Mouse (Mus musculus) liver, embryonic 14.5 days (tissue): ENCODE measurements around the gene Acbd4. TPM values are rescaled to one million over a fixed set of nuclear protein-coding genes. Genes with fewer than 3 reads are reported as not detected.

Experiments used
- ATAC-seq: fragments of 200-750 bp; cut with Nextera tagmentation; 2 replicates; pipeline ENCODE4 v1.8.0; 2017; ENCODE audit warnings: moderate number of reproducible peaks, mild to moderate bottlenecking, moderate library complexity; ENCODE audit not compliant: insufficient read depth
- DNase-seq, 3 experiments: peaks; one replicate each; pipeline ENCODE4 v3.0.0-alpha.2; 2012 to 2013; ENCODE audit warnings: low read depth in 3 of 3, low spot score in 3 of 3
- H3K27ac ChIP-seq: fragments of 300-500 bp; sonication (generic); 2 replicates; pipeline ENCODE4 v1.5.1; 2014; ENCODE audit warnings: moderate library complexity, mild to moderate bottlenecking, control low read depth, inconsistent platforms
- H3K27me3 ChIP-seq: fragments of 300-500 bp; sonication (generic); 2 replicates; pipeline ENCODE4 v1.6.1; 2014; ENCODE audit warnings: mild to moderate bottlenecking, low read length, moderate library complexity; ENCODE audit not compliant: control insufficient read depth, insufficient read depth
- H3K36me3 ChIP-seq: fragments of 300-500 bp; sonication (generic); replicated peaks from 2 replicates; pipeline ENCODE4 v1.6.1; 2014; ENCODE audit warnings: low read depth; ENCODE audit not compliant: control insufficient read depth, insufficient read depth
- H3K4me1 ChIP-seq, 2 experiments: fragments of 200-500 bp in 1 of 2; fragments of 300-500 bp in 1 of 2; sonication (generic) in 1 of 2; replicated peaks; 2 replicates each; pipeline ENCODE4 v1.6.1; 2012 to 2014; ENCODE audit warnings: antibody characterized with exemption in 1 of 2, inconsistent platforms in 1 of 2, low read length in 1 of 2; ENCODE audit not compliant: control insufficient read depth in 2 of 2, insufficient read depth in 2 of 2
- H3K4me2 ChIP-seq: fragments of 300-500 bp; sonication (generic); 2 replicates; pipeline ENCODE4 v1.6.1; 2014; ENCODE audit warnings: low read depth, mild to moderate bottlenecking, control low read depth, moderate library complexity
- H3K4me3 ChIP-seq, 2 experiments: fragments of 200-500 bp in 1 of 2; fragments of 300-500 bp in 1 of 2; sonication (generic) in 1 of 2; 2 replicates each; pipeline ENCODE4 v1.5.1; 2012 to 2014; ENCODE audit warnings: low read depth in 2 of 2, low read length in 2 of 2, mild to moderate bottlenecking in 2 of 2, control low read depth in 1 of 2, inconsistent platforms in 1 of 2, moderate library complexity in 1 of 2; ENCODE audit not compliant: insufficient read depth in 1 of 2
- H3K9ac ChIP-seq: fragments of 300-500 bp; sonication (generic); replicated peaks from 2 replicates; pipeline ENCODE4 v1.6.1; 2014; ENCODE audit warnings: mild to moderate bottlenecking, control low read depth, moderate library complexity
- H3K9me3 ChIP-seq: fragments of 300-500 bp; sonication (generic); 2 replicates; pipeline ENCODE4 v1.6.1; 2016; ENCODE audit warnings: low read length, mixed read lengths; ENCODE audit not compliant: control insufficient read depth
- CTCF ChIP-seq: IDR thresholded peaks from 2 replicates; pipeline ENCODE4 v1.5.1; 2016; ENCODE audit warnings: antibody characterized with exemption, low read depth, control low read depth
- EP300 ChIP-seq: IDR thresholded peaks from 2 replicates; pipeline ENCODE4 v1.6.1; 2016; ENCODE audit warnings: antibody characterized with exemption, low read depth
- WGBS: fragments of 180-500 bp; shearing (Covaris S2); extraction: QIAGEN DNeasy Blood & Tissue Kit; methylation state at CpG from one replicate; pipeline ENCODE4 v1.1.7; 2014; ENCODE audit not compliant: insufficient replicate concordance; 5-methylcytosine and 5-hydroxymethylcytosine counted together
- polyA plus RNA-seq, 2 experiments: library from polyadenylated mRNA; depleted of rRNA in 1 of 2; stranded (reverse) in 1 of 2; unstranded in 1 of 2; fragments of >200 nt; fragmentation: Nextera tagmentation in 1 of 2; extraction: Ambion mirVana in 1 of 2; gene quantifications; 2 replicates each; pipeline versions ENCODE4 v1.2.1 to v1.2.3; 2012 to 2014

The Acbd4 gene
- polyA plus RNA-seq, 2 experiments = 27.3 to 49.7 TPM

GRCm38 (mm10) chr11:103116008-103116818, 14.7 kb downstream of the Acbd4 start, which contains the start of gene Hexim1:
Gene Hexim1 (plus strand): TSS chr11:103116231.
- WGBS = under 1% methylated on average over 53 of the region's 53 CpGs
- peak; percentile 91 for ATAC-seq
- peak within 1 kb of the TSS; percentile 86 to 91 for H3K4me3 ChIP-seq
- no peaks in the 10 kb centered on the region for H3K36me3 ChIP-seq
- no peaks in the 10 kb centered on the region for H3K9me3 ChIP-seq
- peak within 1 kb of the TSS; percentile 88 for H3K9ac ChIP-seq
- DNase-seq = peak; percentile 99 to 100 (median 99)
- H3K27ac ChIP-seq = peak within 1 kb of the TSS; percentile 90
- H3K4me2 ChIP-seq = peak within 1 kb of the TSS; percentile 100
- TF ChIP-seq EP300 (no peak), CTCF (no peak)
- H3K4me1 ChIP-seq = peaks cover 17 to 23% of the 10 kb centered on the region in 2 experiments
- no peaks in the 10 kb centered on the region; the same call in 1 of the 2 replicates for H3K27me3 ChIP-seq

DNA sequence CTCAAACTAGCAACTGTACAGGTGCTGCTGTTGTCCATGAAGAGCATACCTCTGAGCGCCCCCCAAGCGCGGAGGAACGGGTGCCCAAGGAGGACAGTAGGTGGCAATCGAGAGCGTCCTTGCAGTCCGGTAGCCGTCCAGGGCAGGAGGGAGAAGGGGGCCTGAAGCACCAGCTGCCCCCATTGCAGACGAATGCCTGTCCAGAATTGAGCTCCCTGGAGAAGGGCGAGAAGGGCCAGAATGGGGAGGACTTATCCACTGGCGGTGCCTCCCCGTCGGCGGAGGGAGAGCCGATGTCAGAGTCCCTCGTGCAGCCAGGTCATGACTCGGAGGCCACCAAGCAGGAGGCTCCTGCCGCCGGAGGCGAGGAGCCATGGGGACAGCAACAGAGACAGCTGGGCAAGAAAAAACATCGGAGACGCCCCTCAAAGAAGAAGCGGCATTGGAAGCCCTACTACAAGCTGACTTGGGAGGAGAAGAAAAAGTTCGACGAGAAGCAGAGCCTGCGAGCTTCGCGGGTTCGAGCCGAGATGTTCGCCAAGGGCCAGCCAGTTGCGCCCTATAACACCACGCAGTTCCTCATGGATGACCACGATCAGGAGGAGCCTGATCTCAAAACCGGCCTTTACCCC, 15.6 kb downstream of the Acbd4 start:
- H3K36me3 ChIP-seq = no peaks in the 10 kb centered on the region
- peak in 2 of 3 experiments; percentile 64 to 68 for DNase-seq
- H3K27me3 ChIP-seq = no peaks in the 10 kb centered on the region; the same call in 1 of the 2 replicates
- peak overlapping the region; percentile 86 to 91 for H3K4me3 ChIP-seq
- under 1% methylated on average over 35 of the region's 35 CpGs for WGBS
- H3K4me1 ChIP-seq = peaks cover 17% of the 10 kb centered on the region in 2 experiments
- TF ChIP-seq EP300 = no peak
- peak; percentile 94 for TF ChIP-seq CTCF
- H3K27ac ChIP-seq = peak overlapping the region; percentile 83
- peak overlapping the region; percentile 100 for H3K4me2 ChIP-seq
- H3K9me3 ChIP-seq = no peaks in the 10 kb centered on the region
- H3K9ac ChIP-seq = peak overlapping the region; percentile 88
- peak; percentile 14; the same call in 1 of the 2 replicates for ATAC-seq

DNA sequence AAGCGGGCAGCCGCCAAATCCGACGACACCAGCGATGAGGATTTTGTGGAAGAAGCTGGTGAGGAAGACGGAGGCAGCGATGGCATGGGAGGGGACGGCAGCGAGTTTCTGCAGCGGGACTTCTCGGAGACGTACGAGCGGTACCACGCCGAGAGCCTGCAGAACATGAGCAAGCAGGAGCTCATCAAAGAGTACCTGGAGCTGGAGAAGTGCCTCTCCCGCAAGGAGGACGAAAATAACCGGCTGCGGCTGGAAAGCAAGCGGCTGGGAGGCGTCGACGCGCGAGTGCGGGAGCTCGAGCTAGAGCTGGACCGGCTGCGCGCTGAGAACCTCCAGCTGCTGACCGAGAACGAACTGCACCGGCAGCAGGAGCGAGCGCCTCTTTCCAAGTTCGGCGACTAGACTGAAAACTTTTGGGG, 16.1 kb downstream of the Acbd4 start:
- TF ChIP-seq CTCF (no peak), EP300 (no peak)
- ATAC-seq (no peak), DNase-seq (no peak)
- Histone ChIP-seq H3K9ac (peak overlapping the region; percentile 88), H3K27ac (no peak overlapping the region), H3K36me3 (no peaks in the 10 kb centered on the region), H3K9me3 (no peaks in the 10 kb centered on the region), H3K4me2 (peak overlapping the region; percentile 100), H3K4me3 (peak overlapping the region; percentile 86 to 91), H3K27me3 (no peaks in the 10 kb centered on the region; the same call in 1 of the 2 replicates), H3K4me1 (peaks cover 12 to 15% of the 10 kb centered on the region in 2 experiments)
- under 1% methylated on average over 38 of the region's 38 CpGs for whole genome bisulfite sequencing

DNA sequence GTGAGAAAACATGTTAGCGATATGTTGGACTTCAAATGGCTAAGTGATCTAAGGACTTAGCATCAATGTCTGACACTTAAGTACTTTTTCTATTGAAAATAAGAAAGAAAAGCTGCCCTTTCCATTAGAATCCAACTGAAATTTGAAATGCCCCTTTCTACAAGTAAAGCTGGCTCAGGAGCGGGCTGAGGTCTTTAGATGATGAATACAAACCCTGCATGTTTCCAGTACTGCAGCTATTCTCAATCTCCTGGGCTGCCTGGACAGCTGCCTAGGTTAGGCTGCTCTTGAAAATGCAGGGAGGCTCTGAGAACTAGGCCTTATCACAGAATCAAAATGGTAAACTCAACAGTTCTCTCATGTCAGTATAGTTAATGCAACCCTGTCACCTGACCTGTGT, 17.4 kb downstream of the Acbd4 start:
- Histone ChIP-seq H3K27me3 (no peaks in the 10 kb centered on the region), H3K4me3 (peak overlapping the region in 1 of 2 experiments; percentile 86; a peak in 2 of 4 replicates), H3K27ac (no peak overlapping the region), H3K4me1 (peaks cover 10 to 15% of the 10 kb centered on the region in 2 experiments), H3K36me3 (no peaks in the 10 kb centered on the region), H3K9me3 (no peaks in the 10 kb centered on the region), H3K9ac (no peak overlapping the region), H3K4me2 (peak overlapping the region; percentile 100)
- TF ChIP-seq EP300 (no peak), CTCF (no peak)
- 87% methylated on average over 2 of the region's 2 CpGs for WGBS
- ATAC-seq (no peak), DNase-seq (no peak)

DNA sequence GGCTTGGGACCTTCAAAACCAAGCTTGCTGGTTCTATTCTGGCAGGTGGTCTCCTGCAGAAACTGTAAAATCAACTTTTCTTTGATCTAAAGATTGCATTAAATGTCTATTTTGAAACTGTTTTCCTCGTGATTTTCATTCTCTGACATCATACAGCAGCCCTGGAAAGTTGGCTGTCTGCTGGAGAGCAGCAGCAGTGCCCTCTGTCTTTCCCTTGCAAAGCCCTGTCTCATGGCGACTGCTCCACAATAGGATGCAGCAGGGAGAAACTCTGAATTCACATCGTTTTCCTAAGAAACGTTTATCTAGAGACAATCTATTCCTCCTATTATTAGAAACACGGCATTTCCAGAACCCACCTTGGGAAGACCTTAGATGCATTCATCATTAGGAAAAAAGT, 18.1 kb downstream of the Acbd4 start:
- Histone ChIP-seq H3K36me3 (no peaks in the 10 kb centered on the region), H3K9me3 (no peaks in the 10 kb centered on the region), H3K27ac (no peak overlapping the region), H3K27me3 (no peaks in the 10 kb centered on the region), H3K4me2 (no peak overlapping the region), H3K4me1 (peaks cover 6 to 11% of the 10 kb centered on the region in 2 experiments), H3K9ac (no peak overlapping the region), H3K4me3 (no peak overlapping the region)
- WGBS = 62% methylated on average over 5 of the region's 5 CpGs
- no peak for DNase-seq
- no peak for TF ChIP-seq EP300
- TF ChIP-seq CTCF = no peak
- no peak for ATAC-seq
